Mouse (Mus musculus) CD8-positive naive resting alpha-beta T cell, adult 2 months (primary cell): ENCODE measurements around the gene Tes.

ENCODE experiments used
- DNase-seq, 2 experiments: peaks; one replicate each; pipeline ENCODE4 v3.0.0; 2022; ENCODE audit warnings: low read depth in 2 of 2, low spot score in 2 of 2

The Tes gene

DNA sequence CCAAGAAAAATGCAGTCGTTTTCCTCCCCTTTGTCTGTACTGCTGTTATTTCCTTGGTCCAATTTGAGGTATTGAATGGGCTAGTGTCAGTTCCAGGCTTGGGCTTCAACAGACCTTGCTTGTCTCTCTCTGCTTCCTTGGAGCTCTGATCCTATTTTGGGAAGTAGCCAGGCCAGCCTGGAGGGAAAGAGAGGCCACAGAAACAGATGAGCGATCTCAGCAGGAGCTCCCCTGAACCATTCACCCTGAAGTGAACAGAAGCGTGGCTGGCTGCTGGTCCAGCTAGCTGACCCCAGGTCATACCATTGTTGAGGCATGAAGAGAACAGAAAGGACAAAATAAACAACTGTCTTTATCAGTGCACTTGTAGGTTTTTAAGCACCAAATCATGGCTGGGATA is 12.8 kb downstream of the Tes start:
- no peak for DNase-seq

DNA sequence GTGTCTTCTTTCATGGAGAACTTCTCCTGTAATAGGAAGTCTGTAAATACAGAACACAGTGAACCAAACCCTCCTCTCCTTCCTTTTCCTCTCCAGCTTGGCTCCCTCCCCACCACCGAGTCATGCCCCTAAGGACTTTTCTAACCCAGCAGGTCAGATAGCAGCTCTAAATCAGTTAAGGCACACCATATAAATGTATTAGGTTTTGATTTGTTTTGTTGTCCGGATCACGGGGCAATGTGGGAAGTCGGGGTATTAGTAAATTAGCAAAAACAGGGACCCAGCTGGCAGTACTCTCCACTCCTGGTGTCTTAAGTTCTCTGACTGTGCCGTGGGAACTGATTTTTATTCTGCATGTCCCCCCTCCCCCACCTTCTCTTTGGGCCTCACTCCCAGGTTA is 14.4 kb downstream of the Tes start:
- no peak for DNase-seq

DNA sequence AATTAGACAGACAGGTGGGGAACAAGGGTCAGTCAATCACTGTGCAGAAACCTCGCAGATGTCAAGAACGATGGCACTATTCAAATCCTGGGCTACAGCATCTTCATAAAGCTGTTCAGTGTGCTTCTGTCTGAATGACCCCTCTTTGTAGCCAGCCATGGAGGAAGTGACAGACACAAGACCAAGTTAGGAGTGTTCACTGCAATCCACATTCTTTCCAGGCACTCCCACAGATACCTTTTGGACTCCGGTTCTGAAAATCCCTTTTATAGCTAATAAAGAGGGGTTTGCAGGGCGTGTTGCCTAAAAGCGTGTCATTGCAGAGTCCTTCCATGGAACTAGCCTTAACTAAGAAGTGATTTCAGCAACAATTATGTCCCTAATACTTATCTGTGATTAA is 14.9 kb downstream of the Tes start:
- no peak for DNase-seq

DNA sequence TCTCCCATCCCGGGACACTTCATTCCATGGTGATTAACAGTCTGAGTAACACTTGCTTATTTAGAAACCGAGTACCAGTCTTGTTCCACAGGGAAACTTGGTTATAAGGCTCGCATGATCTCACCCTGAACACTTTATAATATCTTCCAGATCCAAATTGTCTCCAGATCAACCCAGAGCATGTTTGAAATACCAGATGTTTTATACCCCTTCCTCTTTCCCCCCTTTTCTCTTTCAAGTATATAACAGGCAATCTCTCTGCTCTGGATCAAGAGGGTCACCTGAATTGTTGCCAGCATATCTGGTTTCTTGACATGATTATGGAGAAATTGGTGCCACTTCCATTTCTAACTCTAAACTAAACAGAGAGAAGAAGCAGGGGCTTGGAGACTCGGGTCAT is 17.3 kb downstream of the Tes start:
- DNase-seq: no peak

DNA sequence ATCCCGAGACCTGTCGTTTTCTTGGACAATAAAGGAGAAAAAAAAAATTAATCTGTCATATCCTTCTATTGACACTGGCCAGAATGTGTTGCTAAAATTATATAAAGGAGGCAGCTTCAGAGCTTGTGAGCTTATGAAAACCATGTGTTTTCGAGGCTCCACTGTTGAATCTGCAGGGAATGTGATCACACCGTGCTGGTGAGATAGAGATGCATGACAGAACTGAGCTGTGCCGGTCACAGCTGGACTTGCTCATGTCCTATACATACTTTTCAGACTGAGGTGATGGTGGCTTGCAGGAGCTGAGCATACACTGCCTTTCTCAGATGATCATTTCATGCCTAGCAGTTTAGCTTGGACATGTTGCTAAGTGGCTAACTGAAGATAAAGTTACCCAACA is 17.9 kb downstream of the Tes start:
- no peak for DNase-seq

DNA sequence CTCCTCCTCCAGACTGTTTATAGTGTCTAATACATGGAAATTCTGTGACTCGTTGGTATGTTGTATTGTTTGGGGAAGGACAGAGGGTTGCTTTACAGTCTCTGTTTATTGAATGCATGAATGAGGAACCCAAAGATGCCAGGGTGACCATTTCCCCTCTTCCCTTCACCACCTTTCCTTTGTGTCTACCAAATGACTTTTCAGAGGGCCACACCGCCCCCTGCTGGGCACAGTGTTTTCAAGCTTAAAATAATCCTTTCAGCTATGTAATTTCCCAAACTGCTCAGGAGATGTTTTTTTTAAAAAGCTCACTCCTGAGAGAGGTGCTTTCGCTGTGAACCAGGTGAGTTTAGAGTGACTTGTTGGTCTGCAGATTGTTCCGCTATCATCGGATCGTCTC is 22.5 kb downstream of the Tes start:
- peak; percentile 77 to 86 for DNase-seq

DNA sequence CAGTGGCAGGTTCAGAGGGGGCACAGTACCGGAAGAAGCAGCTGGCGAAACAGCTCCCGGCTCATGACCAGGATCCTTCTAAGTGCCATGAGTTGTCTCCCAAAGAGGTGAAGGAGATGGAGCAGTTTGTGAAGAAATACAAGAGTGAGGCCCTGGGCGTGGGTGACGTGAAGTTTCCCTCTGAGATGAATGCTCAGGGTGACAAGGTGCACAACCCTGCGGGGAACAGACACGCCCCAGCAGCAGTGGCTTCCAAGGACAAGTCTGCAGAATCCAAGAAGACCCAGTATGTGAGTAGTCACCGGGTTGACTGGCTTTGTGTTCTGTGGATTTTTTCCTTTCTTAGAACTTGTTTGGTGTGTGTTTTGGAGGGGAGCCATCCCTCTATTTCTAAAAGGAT is 32.4 kb downstream of the Tes start:
- DNase-seq: no peak

DNA sequence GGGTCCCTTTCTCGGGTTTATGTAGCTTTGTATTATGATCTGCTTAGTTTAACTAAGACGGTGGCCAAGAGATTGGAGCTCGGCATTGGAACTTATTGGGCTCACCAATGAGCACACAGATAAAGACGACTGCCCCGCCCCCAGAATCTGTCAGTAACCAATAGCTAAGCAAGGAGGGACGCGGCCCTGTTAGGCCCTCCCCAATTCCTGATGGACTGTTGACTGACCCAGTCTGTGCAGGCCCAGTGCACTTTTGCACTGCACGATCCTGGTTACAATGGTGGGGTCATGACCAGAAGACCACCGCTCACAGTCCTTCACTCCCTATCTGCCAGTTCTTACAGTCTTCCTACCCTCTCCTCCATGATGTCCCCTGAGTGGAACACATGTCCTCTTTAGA is 33.6 kb downstream of the Tes start:
- DNase-seq: no peak

DNA sequence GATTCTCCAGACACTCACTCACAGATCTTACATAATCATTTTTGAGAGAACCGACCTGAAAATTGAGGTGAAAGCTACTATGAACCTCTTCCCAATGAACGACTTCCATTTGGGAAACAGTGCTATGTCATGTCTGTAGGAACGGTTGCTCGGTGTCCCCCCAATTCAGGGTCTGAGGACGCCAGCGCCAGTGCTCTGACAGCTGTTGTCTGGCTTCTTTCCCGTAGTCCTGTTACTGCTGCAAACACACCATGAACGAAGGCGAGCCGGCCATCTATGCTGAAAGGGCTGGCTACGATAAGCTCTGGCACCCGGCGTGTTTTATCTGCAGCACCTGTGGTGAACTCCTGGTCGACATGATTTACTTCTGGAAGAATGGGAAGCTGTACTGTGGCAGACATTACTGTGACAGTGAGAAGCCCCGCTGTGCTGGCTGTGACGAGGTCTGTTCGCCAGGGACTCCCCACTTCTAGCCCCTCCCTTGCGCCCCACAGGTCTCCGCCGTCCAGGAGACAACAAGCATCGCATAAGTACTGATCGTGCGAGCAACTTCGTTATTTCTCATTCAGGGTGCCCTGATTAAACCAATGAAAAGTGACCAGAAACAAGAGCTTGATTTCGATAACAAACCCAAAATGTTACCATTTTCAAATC is 34.7 kb downstream of the Tes start:
- no peak for DNase-seq

DNA sequence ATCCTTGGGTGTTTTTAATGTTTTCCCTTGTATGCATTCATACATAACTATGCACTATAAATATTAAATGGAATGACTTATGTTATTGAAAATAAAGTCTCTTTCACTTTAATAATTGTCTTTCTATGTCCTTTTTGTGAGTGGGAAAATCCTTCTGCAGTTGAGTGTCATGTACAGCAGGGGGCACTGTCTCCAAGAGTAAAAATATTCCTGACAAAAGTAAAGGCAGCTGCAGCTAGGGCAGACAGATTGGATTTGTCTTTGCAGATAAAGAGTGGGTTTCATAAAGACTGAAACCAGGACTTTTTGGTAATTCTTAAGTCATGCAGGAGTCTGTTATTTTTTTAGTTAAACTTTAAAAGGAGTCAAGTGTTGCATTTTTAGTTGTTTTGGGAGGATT is 40.8 kb downstream of the Tes start:
- no peak for DNase-seq

DNA sequence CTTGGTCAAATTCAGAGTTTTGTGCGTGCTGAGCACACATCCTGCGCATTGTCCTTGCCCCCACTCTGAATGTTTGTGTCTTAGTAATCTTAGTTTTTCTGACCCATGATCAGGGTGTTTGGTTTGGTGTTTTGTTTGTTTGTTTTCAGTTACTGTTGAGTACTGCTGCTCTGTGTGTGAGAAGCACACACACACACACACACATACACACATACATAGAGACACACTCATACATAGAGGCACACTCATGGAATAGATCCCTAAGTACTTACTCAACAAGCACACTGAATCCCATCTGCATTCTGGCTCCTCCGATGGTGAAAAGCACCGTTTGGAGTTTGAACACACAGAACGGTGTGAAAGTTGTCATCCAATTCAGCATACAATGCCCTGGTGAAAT is 41.5 kb downstream of the Tes start:
- no peak for DNase-seq

DNA sequence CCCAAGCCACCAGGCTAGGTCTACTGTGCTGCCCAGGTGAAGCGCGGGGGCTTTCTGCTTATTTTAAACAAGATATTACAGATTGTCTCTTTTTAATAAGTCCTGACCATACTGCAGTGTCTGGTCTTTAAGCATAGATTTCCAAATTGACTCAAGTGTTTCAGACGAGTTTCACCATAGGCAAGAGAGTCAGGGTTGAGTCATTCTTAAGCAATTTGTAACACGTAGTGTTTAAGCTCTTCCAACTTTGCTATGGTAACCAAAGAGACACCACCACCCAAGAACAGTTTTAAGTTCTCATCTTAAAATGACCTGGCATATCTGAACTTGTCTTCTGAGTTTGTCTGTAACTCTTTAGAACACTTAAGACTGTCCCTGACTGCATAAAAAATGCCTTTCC is 44.3 kb downstream of the Tes start:
- DNase-seq: no peak

DNA sequence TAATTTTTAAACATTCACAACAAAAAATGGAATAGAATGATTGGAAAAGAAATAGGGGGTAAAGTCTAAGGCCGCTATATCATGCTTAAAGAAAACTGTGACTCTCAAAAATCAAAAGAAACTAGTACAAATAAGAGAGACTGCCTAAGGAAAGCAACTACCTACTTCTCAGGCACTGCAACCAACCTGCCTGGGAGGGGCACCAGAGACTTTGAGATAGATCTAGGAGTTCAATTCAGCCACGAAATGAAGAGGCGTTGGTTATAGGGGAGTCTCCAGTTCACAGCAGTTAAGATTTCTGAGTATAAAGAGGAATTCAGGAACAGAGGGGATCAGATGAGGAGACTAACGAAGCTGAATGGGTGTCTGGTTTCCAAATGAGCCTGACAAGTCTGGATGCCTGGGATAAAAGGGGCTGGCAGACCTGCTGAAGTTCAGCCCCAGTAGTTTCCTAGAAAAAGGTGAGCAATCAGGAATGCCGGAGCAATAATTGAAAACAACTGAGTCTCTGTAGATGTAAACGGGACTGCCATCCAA is 45.7 kb downstream of the Tes start:
- no peak for DNase-seq

DNA sequence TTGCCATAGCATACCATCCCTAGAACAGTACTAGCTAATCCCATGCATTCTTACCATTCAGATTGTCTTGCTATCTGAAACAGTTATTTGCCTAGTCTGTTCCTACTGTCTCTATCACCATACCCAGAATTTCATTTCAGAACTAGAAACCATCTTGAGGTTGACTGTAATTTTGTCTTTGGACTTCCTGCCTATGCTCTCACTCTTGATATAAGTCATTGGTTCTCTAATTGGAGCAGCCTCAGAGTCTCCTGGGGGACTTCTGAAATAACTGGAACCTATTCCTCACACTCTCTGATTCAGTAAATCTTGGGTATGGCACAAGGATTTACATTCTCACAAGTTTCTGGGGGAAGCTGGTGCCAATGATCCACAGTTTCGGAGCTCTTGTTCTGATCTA is 47.1 kb downstream of the Tes start:
- DNase-seq: no peak

DNA sequence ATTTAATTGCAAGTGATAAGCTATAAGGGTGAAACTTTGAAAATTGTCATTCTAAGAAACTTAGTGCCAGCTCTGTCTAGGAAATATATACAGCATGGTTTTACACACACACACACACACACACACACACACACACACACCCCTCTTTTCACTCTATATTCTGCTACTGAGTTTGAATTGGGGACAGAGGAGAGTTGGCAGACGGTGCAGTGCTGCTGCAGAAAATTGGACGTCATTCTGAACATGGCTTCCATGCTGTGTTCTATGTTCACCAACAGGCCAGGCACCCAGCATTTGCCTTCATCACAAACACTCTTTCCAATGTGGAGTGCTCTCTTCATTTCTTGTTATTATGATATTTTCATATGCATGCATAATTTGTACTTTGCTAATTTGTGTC is 48.0 kb downstream of the Tes start:
- DNase-seq: no peak

DNA sequence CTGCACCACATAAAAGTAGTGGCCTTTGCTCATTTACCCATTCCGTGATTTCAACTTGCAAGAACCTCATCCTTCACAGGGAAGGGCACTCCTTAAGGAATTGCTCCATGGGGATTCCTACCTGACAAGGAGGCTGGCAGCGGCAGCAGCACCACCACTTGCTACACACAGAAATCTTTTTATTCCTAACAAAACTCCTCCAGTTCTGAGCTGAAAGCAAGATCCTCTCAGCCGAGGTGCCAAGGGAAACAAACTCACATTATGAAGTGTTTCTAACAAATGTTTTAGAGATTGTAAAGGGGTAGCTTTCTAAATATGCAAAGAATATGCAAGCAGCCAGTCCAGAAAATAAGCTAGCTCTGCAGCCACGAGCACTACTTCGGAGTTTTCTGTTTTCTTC is 49.6 kb downstream of the Tes start:
- DNase-seq: no peak

DNA sequence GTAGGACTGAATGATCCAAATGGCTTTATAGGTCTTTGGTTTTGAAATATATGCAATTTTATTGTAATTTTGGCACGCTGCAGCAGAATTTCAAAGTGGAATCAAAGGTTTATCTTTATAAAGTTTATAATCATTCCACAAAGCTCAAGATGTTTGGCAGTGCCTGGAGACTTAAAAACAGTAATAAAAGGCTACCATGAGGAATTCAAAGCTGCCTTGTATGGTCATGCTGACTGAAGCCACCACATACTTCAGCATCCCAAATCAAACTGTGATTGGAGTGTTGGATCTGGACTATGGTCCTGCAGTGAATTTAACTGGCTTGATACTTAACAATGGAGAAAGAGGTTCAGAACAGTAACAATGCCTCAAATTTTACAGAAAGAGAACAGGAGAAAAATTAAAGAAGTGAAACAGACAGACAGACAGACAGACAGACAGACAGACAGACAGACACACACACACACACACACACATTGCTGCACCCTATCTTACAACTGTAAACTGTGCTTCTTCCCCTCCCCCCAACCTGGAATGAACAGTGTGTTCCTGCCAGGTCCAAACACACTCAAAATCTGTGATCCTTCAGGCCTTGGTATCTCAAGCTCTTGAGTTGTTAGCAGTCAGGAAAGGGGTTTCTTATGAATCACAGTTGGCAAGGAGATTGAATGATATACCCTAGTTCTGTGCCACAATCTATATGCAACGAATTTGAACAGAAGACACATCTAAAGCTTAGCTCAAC is 50.3 kb downstream of the Tes start:
- no peak for DNase-seq

DNA sequence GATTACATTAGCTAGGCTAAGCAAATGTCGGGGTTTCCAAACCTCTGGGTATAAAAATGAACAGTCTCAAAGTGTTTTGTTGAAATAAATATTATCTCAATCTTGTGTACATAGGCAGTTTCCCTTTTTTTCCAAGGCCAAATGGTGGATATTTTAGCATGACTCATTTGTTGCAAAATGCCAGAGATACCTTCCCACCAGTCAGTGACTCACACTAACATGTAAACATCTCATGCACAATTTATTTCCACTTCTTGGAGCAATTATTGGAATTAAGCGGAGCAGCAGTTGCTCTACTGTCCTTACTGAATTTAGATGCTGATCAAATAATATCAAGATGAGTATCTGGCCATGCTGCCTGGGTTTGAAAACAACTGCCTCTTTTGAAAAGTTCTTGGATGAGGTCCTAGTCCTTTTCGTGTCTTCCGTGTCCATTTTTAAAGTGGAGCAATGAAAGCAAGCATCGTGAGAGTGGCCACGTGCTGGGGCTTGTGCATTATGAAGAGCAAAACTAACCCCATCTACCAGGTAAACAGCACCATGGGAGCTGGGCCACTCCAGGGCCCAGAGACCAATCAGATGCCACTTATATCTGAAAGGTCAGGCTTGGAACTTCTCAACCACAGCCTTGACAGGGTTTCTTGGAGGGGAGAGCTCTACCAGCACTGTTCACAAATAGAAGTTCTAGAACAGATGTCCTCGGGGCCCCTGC is 54.7 kb downstream of the Tes start:
- DNase-seq: no peak

DNA sequence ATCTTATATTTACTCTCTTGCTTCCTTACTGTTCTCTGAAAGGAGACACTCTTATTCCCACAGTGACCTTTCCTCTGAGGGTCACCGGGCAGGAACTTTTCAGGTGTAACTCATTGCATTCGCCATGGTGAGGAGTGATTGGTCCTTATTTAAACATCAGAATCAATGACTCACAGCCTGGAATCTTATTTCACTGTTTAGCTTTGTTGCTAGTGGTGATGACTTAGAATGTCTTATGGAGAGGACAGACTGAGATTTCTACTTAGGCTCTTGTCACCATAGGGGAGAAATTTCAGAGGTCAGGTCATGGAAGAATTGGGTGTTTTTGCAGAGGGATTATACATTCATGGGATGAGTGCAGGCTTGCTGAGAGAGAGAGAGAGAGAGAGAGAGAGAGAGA is 75.1 kb downstream of the Tes start:
- no peak for DNase-seq

DNA sequence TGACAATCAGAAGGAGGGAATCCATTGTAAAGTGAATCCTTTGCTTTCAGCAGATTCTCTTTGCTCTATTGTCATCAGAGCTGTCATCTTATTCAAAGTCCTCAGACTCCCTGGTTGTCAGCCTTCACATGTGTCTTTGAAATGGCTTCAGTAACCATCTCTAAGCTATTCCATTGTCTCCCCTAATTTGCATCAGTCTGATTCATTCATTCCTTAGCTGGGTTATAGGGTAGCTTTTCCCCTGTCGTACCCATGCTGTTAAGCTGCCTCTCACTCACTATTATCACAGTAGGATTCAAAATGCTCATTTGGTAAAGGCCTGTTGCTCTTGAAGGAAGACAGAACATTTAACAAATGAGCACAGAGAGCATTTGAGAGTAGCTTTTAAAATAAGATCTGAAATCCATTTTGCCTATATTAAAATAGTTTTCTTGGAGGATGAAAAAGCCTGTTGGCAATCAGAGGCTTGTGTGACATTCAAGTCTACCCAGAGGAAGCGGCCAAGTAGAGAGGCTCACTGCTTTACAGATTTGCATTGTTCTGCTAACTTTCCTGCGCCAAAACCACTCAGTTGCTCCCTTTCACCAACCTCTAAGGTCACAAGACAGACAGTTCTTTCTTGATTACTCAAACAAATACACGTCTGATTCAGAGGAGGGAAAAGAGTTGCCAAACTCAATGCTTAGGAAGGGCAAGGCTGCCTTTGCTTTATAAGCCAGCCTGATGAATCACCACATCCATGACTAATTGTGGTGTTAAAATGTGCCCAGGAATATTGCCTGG is 77.8 kb downstream of the Tes start:
- DNase-seq: no peak

DNA sequence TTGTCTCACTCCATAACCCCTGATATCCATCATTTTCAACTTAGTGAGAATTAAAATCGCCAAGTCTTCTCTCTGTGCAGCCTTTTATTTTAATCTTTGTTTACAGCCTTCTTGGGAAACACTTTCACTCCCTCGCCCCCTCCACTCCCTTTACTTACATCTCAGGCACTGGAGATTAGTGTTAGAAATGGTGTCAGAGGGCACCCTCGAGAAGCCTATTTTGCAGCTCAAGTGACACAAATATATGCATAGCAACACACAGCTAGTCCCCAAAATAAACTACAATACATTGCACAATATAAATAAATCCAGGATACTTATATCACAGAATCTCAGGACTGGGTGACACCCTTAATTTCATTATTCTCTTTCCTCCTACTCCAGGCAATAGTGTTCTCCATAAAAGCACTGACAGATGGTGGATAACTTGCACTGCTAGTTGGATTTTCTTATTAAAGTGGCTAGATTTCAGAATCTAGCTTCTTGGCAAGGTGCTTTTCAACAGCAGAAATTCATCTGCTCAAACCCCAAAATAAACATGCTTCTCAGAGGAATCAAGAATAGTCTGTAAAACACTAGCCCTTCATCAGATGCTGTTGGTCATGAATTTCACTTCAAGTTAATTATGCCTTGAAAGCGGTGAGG is 86.2 kb downstream of the Tes start:
- no peak for DNase-seq
